Mouse (Mus musculus): ENCODE results near the gene Olfr1.

Olfr1 gene

DNA sequence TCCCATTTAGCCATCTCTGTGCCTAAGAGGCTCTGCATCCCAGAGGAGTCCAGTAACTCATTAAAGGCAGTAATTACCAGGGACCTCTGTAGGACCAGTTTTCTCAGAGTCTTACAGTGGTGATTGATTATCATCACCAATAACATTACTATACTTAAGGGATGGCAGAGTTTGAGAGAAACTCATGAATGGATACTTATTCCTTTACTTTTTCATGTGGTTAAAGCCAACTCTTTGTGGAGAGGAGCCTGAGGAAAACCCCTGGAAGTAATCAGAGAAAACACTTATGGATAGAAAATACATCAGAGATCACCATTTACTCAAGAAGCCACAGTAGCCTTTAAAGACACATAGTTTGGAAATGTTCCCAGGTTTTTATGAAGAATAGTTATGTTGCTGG is at the start of gene Olfr1:
TSS of gene Olfr1 (minus strand) at position 101 of the 400 bp plus-strand sequence.
- no peak for DNase-seq (ENCODE audit: low spot score in 2 of 2)

DNA sequence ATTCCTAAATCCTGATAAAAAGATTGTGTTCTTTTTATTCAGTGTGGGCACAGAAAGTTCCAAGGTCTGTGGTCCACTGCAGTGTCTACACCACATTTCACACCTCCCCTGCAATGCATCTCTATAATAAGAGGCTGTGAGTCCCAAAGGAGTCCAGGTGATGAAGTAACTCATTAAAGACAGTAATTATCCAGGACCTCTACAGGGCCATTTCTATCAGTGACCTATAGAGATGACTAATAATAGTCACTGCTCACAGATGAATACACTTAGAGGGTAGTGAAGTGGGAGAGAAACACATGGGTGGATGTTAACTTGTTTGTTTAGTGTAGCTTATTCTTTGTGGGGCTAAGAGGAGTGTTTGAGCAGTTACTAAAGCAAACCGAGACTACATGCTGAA is 29.0 kb upstream of the Olfr1 start, which contains the start of gene Olfr378:
TSS of gene Olfr378 (minus strand) at position 101 of the 400 bp plus-strand sequence.
- no peak for DNase-seq (ENCODE audit: low spot score in 2 of 2)

GRCm38 (mm10) chr11:73395374-73395773 is 4.0 kb downstream of the Olfr1 start:
- DNase-seq (ENCODE audit: low spot score in 2 of 2) = no peak

DNA sequence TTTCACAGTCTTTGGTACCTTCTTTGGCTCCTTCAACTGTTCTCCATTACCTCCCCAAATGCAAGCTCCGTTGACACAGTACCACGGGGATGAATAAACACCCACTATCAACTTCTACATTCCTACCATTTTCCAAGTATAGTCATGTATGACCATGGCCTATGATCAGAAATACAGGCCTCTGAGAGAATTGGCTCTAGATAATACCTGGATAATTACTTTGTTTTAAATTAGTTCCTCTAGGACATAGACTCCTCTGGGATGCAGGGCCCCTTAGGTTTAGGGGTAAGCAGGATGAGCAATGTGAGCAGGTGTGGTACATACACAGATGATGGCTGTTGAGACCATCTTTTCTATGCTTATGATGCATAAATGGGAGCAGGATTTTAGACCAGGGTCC is 28.5 kb downstream of the Olfr1 start, which contains the start of gene Olfr376:
TSS of gene Olfr376 (plus strand) at position 301 of the 400 bp plus-strand sequence.
- DNase-seq (ENCODE audit: low spot score in 2 of 2) = no peak

- DNase-seq (ENCODE audit: low spot score in 2 of 2) = no peak
These were observed 48.9 kb downstream of the Olfr1 start, which contains the start of gene Olfr20 for GRCm38 (mm10) chr11:73350483-73350882. Gene Olfr20 (plus strand): TSS chr11:73350783.

Measured in thymus, postnatal 10 days (tissue).